Mouse (Mus musculus) MEL (cell line): ENCODE data around the gene Hspb3. TPM values are rescaled to one million over a fixed set of nuclear protein-coding genes. Genes with fewer than 3 reads are reported as not detected.

Source experiments
- DNase-seq: peaks from one replicate; pipeline ENCODE4 v3.0.0; 2011; ENCODE audit warnings: low read depth, low spot score
- H3K27ac ChIP-seq: 2 replicates; pipeline ENCODE4 v1.5.1; 2012; ENCODE audit warnings: low read depth, mild to moderate bottlenecking, control low read depth, low read length, moderate library complexity; ENCODE audit not compliant: control insufficient read depth
- H3K27me3 ChIP-seq, 2 experiments: fragments of 150-350 bp in 1 of 2; sonication (generic) in 1 of 2; 2 replicates each; pipeline ENCODE4 v1.6.1; 2012; ENCODE audit warnings: low read length in 2 of 2, mild to moderate bottlenecking in 2 of 2, improper control_type of control experiment in 1 of 2, moderate library complexity in 1 of 2; ENCODE audit not compliant: insufficient read depth in 2 of 2, control insufficient read depth in 1 of 2
- H3K36me3 ChIP-seq, 2 experiments: 2 replicates each; pipeline ENCODE4 v1.6.1; 2012 to 2014; ENCODE audit warnings: low read length in 2 of 2, improper control_type of control experiment in 1 of 2, inconsistent platforms in 1 of 2, mild to moderate bottlenecking in 1 of 2; ENCODE audit not compliant: insufficient read depth in 2 of 2, control insufficient read depth in 1 of 2
- H3K4me1 ChIP-seq, 2 experiments: fragments of 150-350 bp in 1 of 2; sonication (generic) in 1 of 2; 2 replicates each; pipeline ENCODE4 v1.6.1; 2012; ENCODE audit warnings: low read length in 2 of 2, improper control_type of control experiment in 1 of 2, mild to moderate bottlenecking in 1 of 2; ENCODE audit not compliant: insufficient read depth in 2 of 2, control insufficient read depth in 1 of 2
- H3K4me3 ChIP-seq, 2 experiments: fragments of 150-350 bp in 1 of 2; sonication (generic) in 1 of 2; 2 replicates each; pipeline ENCODE4 v1.5.1; 2012; ENCODE audit warnings: low read depth in 2 of 2, low read length in 2 of 2, mild to moderate bottlenecking in 2 of 2, moderate library complexity in 2 of 2, control low read depth in 1 of 2, improper control_type of control experiment in 1 of 2; ENCODE audit not compliant: control insufficient read depth in 1 of 2, insufficient read depth in 1 of 2
- H3K79me2 ChIP-seq: 2 replicates; pipeline ENCODE4 v1.6.1; 2012; ENCODE audit warnings: mild to moderate bottlenecking, low read length, moderate library complexity; ENCODE audit not compliant: control insufficient read depth, poor library complexity, insufficient read depth
- H3K9ac ChIP-seq: 2 replicates; pipeline ENCODE4 v1.6.1; 2012; ENCODE audit warnings: low read depth, mild to moderate bottlenecking, control low read depth, low read length, moderate library complexity; ENCODE audit not compliant: control insufficient read depth, poor library complexity, severe bottlenecking
- H3K9me3 ChIP-seq: fragments of 150-350 bp; sonication (generic); replicated peaks from 2 replicates; pipeline ENCODE4 v1.6.1; 2012; ENCODE audit warnings: mild to moderate bottlenecking, low read length, improper control_type of control experiment, moderate library complexity; ENCODE audit not compliant: insufficient read depth
- CHD1 ChIP-seq: IDR thresholded peaks from 2 replicates; pipeline ENCODE4 v1.6.1; 2012; ENCODE audit warnings: low read depth, mild to moderate bottlenecking, inconsistent platforms, low read length, improper control_type of control experiment
- CHD2 ChIP-seq: IDR thresholded peaks from 2 replicates; pipeline ENCODE4 v1.6.1; 2011; ENCODE audit warnings: low read length, improper control_type of control experiment
- CTCF ChIP-seq, 3 experiments: IDR thresholded peaks in 2 of 3; conservative IDR thresholded peaks in 1 of 3; 2 replicates each; pipeline ENCODE4 v1.5.1; 2011 to 2012; ENCODE audit warnings: low read length in 3 of 3, low read depth in 2 of 3, mild to moderate bottlenecking in 2 of 3, improper control_type of control experiment in 1 of 3, inconsistent platforms in 1 of 3, mixed read lengths in 1 of 3, moderate library complexity in 1 of 3; ENCODE audit not compliant: control insufficient read depth in 1 of 3, insufficient read depth in 1 of 3, poor library complexity in 1 of 3, severe bottlenecking in 1 of 3
- E2F4 ChIP-seq: IDR thresholded peaks from 2 replicates; pipeline ENCODE4 v1.6.1; 2011; ENCODE audit warnings: low read depth, low read length, improper control_type of control experiment, borderline replicate concordance
- EP300 ChIP-seq, 2 experiments: IDR thresholded peaks; 2 replicates each; pipeline ENCODE4 v1.6.1; 2011; ENCODE audit warnings: improper control_type of control experiment in 2 of 2, low read length in 2 of 2, low read depth in 1 of 2, mild to moderate bottlenecking in 1 of 2
- GATA1 ChIP-seq: IDR thresholded peaks from 2 replicates; pipeline ENCODE4 v1.6.1; 2011; ENCODE audit warnings: low read depth, low read length, improper control_type of control experiment
- MAFK ChIP-seq: IDR thresholded peaks from 2 replicates; pipeline ENCODE4 v1.6.1; 2011; ENCODE audit warnings: low read depth, mild to moderate bottlenecking, low read length, improper control_type of control experiment, borderline replicate concordance
- MAX ChIP-seq: IDR thresholded peaks from 2 replicates; pipeline ENCODE4 v1.6.1; 2011; ENCODE audit warnings: low read length, improper control_type of control experiment
- MAZ ChIP-seq: IDR thresholded peaks from 2 replicates; pipeline ENCODE4 v1.6.1; 2012; ENCODE audit warnings: low read depth, mild to moderate bottlenecking, inconsistent platforms, low read length, improper control_type of control experiment
- MXI1 ChIP-seq: IDR thresholded peaks from 2 replicates; pipeline ENCODE4 v1.6.1; 2011; ENCODE audit warnings: mild to moderate bottlenecking, low read depth, low read length, improper control_type of control experiment
- MYC ChIP-seq: IDR thresholded peaks from 2 replicates; pipeline ENCODE4 v1.6.1; 2011; ENCODE audit warnings: low read depth, mild to moderate bottlenecking, low read length, improper control_type of control experiment, moderate library complexity
- NELFE ChIP-seq: IDR thresholded peaks from 2 replicates; pipeline ENCODE4 v1.6.1; 2011; ENCODE audit warnings: low read depth, low read length, improper control_type of control experiment
- NRF1 ChIP-seq: IDR thresholded peaks from 2 replicates; pipeline ENCODE4 v1.6.1; 2014; ENCODE audit warnings: low read depth, mild to moderate bottlenecking, inconsistent platforms, low read length, improper control_type of control experiment, moderate library complexity; ENCODE audit not compliant: poor library complexity, insufficient read depth, severe bottlenecking
- POLR2A ChIP-seq, 2 experiments: IDR thresholded peaks; 2 replicates each; pipeline ENCODE4 v1.6.1; 2011 to 2012; ENCODE audit warnings: low read length in 2 of 2, mild to moderate bottlenecking in 2 of 2, control low read depth in 1 of 2, improper control_type of control experiment in 1 of 2, low read depth in 1 of 2, moderate library complexity in 1 of 2; ENCODE audit not compliant: control insufficient read depth in 1 of 2, insufficient read depth in 1 of 2, poor library complexity in 1 of 2
- POLR2AphosphoS2 ChIP-seq: IDR thresholded peaks from 2 replicates; pipeline ENCODE4 v1.6.1; 2011; ENCODE audit warnings: low read length, improper control_type of control experiment
- RAD21 ChIP-seq: IDR thresholded peaks from 2 replicates; pipeline ENCODE4 v1.6.1; 2011; ENCODE audit warnings: mild to moderate bottlenecking, low read depth, low read length, improper control_type of control experiment
- RCOR1 ChIP-seq: IDR thresholded peaks from 2 replicates; pipeline ENCODE4 v1.6.1; 2012; ENCODE audit warnings: low read depth, mild to moderate bottlenecking, inconsistent platforms, low read length, improper control_type of control experiment
- TBP ChIP-seq: IDR thresholded peaks from 2 replicates; pipeline ENCODE4 v1.8.0; 2011; ENCODE audit warnings: low read depth, low read length, improper control_type of control experiment
- USF1 ChIP-seq: IDR thresholded peaks from 2 replicates; pipeline ENCODE4 v1.6.1; 2014; ENCODE audit warnings: low read depth, mild to moderate bottlenecking, inconsistent platforms, low read length, improper control_type of control experiment, moderate library complexity
- USF2 ChIP-seq, 2 experiments: IDR thresholded peaks; 2 replicates each; pipeline ENCODE4 v1.6.1; 2011 to 2012; ENCODE audit warnings: improper control_type of control experiment in 2 of 2, low read length in 2 of 2, borderline replicate concordance in 1 of 2, inconsistent platforms in 1 of 2, low read depth in 1 of 2, mild to moderate bottlenecking in 1 of 2; ENCODE audit not compliant: insufficient read depth in 1 of 2
- ZKSCAN1 ChIP-seq: IDR thresholded peaks from 2 replicates; pipeline ENCODE4 v1.6.1; 2012; ENCODE audit warnings: low read depth, mild to moderate bottlenecking, inconsistent platforms, low read length, improper control_type of control experiment, moderate library complexity
- polyA plus RNA-seq, 2 experiments: library from polyadenylated mRNA; stranded (reverse) in 1 of 2; unstranded in 1 of 2; fragments of >175 nt in 1 of 2; fragments of >200 nt in 1 of 2; gene quantifications; 2 replicates each; pipeline versions ENCODE4 v1.2.1 to v1.2.4; 2012; ENCODE audit warnings: low replicate concordance in 2 of 2, low read depth in 1 of 2; ENCODE audit not compliant: insufficient read length in 2 of 2, insufficient read depth in 1 of 2, missing spikeins in 1 of 2
- total RNA-seq: library from RNA; depleted of rRNA; stranded (reverse); fragments of 300-350 nt; gene quantifications from 2 replicates; pipeline ENCODE4 v1.2.3, GENCODE M21; 2012

Hspb3 gene
- total and polyA plus RNA-seq, 3 experiments, result not detected

DNA sequence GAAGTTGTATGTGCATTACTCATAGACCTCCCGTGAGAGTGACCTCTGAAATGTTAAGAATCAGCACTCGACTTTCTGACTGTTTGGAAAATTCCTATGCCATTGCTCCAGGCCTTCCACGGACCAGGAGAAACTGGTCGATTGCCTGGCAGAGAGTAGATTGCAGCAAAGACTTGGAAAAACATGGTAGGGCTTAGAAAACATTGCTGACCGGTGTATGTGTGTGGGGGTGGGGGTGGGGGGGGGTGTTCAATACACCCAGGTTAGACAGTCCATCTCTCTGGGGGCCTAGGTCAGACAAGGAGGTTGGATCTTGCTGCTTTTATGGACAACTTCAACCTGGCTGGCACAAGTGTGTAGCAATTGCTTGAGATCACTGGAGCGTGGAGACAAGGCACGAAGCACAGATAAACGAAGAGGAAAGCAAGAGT lies 23.2 kb upstream of the Hspb3 start:
- peaks cover 0 to 2% of the 10 kb centered on the region in 2 experiments; a peak in 2 of 4 replicates for H3K36me3 ChIP-seq
- H3K27ac ChIP-seq, result no peak overlapping the region
- H3K4me3 ChIP-seq, result no peak overlapping the region
- H3K27me3 ChIP-seq, result no peaks in the 10 kb centered on the region
- no peaks in the 10 kb centered on the region for H3K9me3 ChIP-seq
- no peak for TF ChIP-seq CHD2
- TF ChIP-seq ZKSCAN1, result no peak
- TF ChIP-seq EP300 (IDR thresholded peaks at IDR 0.05; ENCODE audit: low read depth in 1 of 2, low read length in 2 of 2), result no peak
- no peak for TF ChIP-seq NELFE
- H3K4me1 ChIP-seq, result peaks cover 0 to 2% of the 10 kb centered on the region in 2 experiments; a peak in 1 of 4 replicates
- H3K9ac ChIP-seq, result no peak overlapping the region
- no peak for DNase-seq
- H3K79me2 ChIP-seq, result no peaks in the 10 kb centered on the region

DNA sequence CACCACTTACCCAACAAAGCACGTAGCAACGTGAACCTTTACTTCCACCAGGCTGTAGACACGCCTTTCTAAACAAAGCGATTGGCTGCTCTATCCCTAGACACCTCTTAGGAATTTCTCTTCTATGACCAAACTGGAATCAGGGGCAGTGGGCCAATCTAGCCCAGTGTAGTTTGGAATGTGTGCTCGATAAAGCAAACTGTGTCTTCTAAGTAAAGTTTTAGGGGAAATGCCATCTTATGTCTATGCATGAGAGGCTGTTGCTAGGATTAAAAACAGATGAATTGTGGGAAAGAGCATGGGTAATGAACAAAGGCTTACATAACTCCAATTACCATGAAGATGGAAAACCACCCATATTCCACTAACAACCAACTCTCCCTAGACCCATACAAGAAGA lies 19.3 kb upstream of the Hspb3 start:
- DNase-seq, result no peak
- no peaks in the 10 kb centered on the region for H3K27me3 ChIP-seq
- TF ChIP-seq MXI1 (no peak), CHD1 (no peak), TBP (no peak), RAD21 (no peak), E2F4 (no peak), NRF1 (no peak), MAFK (no peak), CHD2 (no peak), RCOR1 (no peak), POLR2AphosphoS2 (no peak), POLR2A (IDR thresholded peaks at IDR 0.05; ENCODE audit: control insufficient read depth in 1 of 2, insufficient read depth in 1 of 2, low read depth in 1 of 2, low read length in 2 of 2, poor library complexity in 1 of 2) (no peak), MAZ (no peak), CTCF (IDR thresholded peaks at IDR 0.05 in 2 of 3, conservative IDR thresholded peaks at IDR 0.05 in 1 of 3; ENCODE audit: control insufficient read depth in 1 of 3, insufficient read depth in 1 of 3, low read depth in 2 of 3, low read length in 3 of 3, poor library complexity in 1 of 3, severe bottlenecking in 1 of 3) (no peak)
- H3K9me3 ChIP-seq, result no peaks in the 10 kb centered on the region
- no peaks in the 10 kb centered on the region for H3K4me1 ChIP-seq
- no peak overlapping the region for H3K9ac ChIP-seq
- no peaks in the 10 kb centered on the region for H3K36me3 ChIP-seq
- H3K27ac ChIP-seq, result no peak overlapping the region
- H3K4me3 ChIP-seq, result no peak overlapping the region
- no peaks in the 10 kb centered on the region for H3K79me2 ChIP-seq

DNA sequence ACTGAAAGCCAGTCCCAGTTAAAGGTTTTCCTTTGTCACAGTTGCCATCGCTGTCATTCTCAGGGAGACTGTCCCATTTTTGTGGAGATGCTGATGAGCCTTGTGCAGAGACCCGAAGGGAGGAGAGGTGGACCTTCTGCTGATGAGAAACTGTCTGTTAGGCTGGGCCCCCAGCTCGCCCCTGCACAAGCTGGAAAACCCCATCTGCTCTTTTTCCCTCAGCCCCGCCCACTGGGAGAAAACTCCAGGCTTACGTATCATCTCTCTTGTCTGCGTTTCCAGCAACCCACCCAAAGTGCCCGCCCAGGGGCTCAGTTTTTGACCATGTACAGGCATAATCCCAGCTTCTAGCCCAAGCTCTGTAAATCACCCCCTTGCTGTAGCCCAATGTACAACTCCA lies 17.2 kb upstream of the Hspb3 start:
- no peaks in the 10 kb centered on the region for H3K79me2 ChIP-seq
- TF ChIP-seq USF1 (no peak), MAX (no peak), GATA1 (no peak), MAFK (no peak), MYC (no peak), USF2 (IDR thresholded peaks at IDR 0.05; ENCODE audit: borderline replicate concordance in 1 of 2, insufficient read depth in 1 of 2, low read depth in 1 of 2, low read length in 2 of 2) (no peak)
- TF ChIP-seq, all 39 proteins: peak for 0
- H3K27me3 ChIP-seq, result no peaks in the 10 kb centered on the region
- H3K36me3 ChIP-seq, result no peaks in the 10 kb centered on the region
- no peak for DNase-seq
- H3K4me3 ChIP-seq, result no peak overlapping the region
- H3K9ac ChIP-seq, result no peak overlapping the region
- no peak overlapping the region for H3K27ac ChIP-seq
- no peaks in the 10 kb centered on the region for H3K4me1 ChIP-seq
- no peaks in the 10 kb centered on the region for H3K9me3 ChIP-seq
